Mouse (Mus musculus): ENCODE data around the gene Nrxn3.

DNA sequence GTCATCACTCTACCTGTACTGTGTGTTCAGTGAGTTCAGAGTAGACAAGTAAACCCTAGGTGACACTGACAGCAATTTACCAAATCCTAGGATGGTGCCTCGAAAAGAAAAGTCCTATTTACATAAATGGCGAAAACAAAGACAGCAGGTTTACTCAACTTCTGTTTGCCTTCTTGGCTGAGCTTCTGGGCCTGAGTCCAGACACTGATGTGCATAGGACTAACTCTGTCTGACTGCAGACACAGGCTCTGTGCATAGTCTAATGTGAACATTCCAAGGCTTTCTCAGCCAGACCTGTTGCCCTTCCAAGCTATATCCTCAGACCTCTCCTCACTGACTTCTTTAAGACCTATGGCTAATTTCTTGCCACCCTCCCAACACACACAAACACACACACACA is 1095.5 kb downstream of the Nrxn3 start:
- TF ChIP-seq POLR2A (IDR thresholded peaks at IDR 0.05; ENCODE audit: control insufficient read depth, extremely low read depth, insufficient read depth, low read length, poor library complexity) (no peak), CTCF (IDR thresholded peaks at IDR 0.05; ENCODE audit: borderline replicate concordance, control insufficient read depth, extremely low read depth, insufficient read depth, low read length, poor library complexity) (no peak)

All from thymus, adult 2 months (tissue).